Mouse (Mus musculus): ENCODE measurements around the gene Ifitm5. TPM values are rescaled to one million over a fixed set of nuclear protein-coding genes. Genes with fewer than 3 reads are reported as not detected.

Ifitm5 gene
- polyA plus RNA-seq, 1 experiment from 2014 or later = 0.82 TPM

DNA sequence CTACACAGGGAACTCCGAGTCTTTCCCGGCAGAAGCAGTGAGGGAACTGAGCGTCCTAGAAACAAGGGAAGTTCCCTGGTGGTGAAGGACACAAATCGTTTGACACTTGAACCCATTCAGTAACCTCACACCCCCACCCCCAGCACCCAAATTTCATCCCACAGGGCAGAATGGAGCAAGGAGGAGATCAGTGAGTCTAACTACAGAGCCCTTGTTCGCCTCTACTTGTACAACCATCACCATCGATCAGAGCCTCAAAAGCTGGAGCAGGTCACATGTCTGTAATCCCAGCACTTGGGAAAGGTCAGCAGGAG is 6.4 kb upstream of the Ifitm5 start:
- H3K4me1 ChIP-seq (replicated peaks; ENCODE audit: control insufficient read depth, insufficient read depth) = peaks cover under 1% of the 10 kb centered on the region; the same call in 1 of the 2 replicates
- no peaks in the 10 kb centered on the region for H3K27me3 ChIP-seq (ENCODE audit: control insufficient read depth, insufficient read depth, low read length)
- 25% methylated on average over 6 of the region's 6 CpGs for WGBS
- H3K4me2 ChIP-seq (replicated peaks; ENCODE audit: low read depth) = peak overlapping the region; percentile 61
- no peak for DNase-seq (ENCODE audit: low spot score)
- H3K4me3 ChIP-seq (ENCODE audit: low read depth, low read length) = no peak overlapping the region
- H3K27ac ChIP-seq (replicated peaks) = peak overlapping the region; percentile 93
- no peaks in the 10 kb centered on the region for H3K9me3 ChIP-seq (ENCODE audit: control insufficient read depth, low read length)
- H3K9ac ChIP-seq (ENCODE audit: low read length) = no peak overlapping the region
- ATAC-seq (ENCODE audit: low FRiP score, low TSS enrichment) = 0 out of 2 replicates have a peak, but pooled peaks have one; percentile 3
- no peaks in the 10 kb centered on the region for H3K36me3 ChIP-seq (ENCODE audit: control insufficient read depth, insufficient read depth, low read length)
- no peak for TF ChIP-seq CTCF (IDR thresholded peaks at IDR 0.05; ENCODE audit: low read depth)
- TF ChIP-seq EP300 (optimal IDR thresholded peaks at IDR 0.05) = no peak

DNA sequence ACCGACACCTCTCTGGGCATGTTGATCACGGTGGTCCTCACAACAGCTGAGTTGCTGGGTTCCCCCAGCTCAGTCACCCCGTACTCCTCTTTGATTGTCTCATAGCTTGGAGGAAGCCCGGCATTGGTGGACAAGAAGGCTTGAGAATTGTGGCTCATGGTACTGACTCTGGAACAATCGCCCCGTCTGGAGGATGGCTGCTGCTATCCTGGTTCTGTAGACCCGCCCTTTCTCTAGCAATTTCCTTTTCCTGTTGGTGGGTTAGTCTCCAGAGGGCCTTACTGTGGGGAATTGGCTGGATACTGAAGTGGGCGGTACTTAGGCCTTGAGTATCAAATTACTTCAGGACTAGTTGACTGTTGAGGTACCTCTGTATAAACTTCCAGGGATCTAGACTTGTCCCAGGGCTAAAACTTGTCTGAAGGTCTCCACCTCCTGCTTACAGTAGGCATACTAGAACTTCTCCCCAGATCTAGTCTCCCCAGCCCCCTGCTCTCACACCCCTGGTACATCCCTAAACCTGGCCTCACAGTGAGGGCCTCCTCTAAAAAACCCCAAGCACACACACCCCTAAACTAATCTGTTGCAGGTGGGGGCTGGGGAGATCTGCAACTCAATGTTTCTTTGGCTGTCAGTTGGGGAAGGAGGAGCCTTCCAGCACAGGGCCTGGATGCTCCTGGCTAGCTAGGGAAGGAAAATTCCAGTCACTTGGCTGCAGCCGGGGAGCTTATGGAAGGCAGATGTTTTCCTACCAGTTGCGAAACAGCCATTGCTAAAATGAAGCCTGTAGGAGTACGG is 5.9 kb upstream of the Ifitm5 start, which contains the start of the genes Gm45717 and Ifitm2:
TSS of gene Gm45717 (minus strand) at position 180 of the 798 bp plus-strand sequence.
TSS of gene Ifitm2 (minus strand) at position 230 of the 798 bp plus-strand sequence.
- peak; percentile 84 for DNase-seq (ENCODE audit: low spot score)

DNA sequence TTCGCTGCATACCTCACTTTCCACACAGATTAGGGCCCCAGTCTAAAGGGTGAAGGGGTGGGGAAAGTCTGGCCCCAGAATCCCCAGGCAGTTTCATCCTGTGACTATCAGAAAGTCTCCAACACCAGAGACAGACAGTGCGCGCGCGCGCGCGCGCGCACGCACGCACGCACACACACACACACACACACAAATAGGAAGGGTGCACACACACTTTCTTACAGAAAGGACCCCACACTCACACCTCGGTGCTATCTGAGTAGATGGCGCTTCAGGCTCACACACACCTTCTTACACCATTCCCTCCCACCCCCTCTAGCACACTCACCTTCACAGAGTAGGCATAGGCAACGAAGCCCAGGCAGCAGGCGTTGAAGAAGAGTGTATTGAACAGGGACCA is 5.3 kb upstream of the Ifitm5 start:
- Histone ChIP-seq H3K4me1 (replicated peaks; ENCODE audit: control insufficient read depth, insufficient read depth) (peaks cover 4% of the 10 kb centered on the region; the same call in 1 of the 2 replicates), H3K36me3 (ENCODE audit: control insufficient read depth, insufficient read depth, low read length) (0 out of 2 replicates have a peak, but pooled peaks cover 2% of the 10 kb centered on the region), H3K27me3 (ENCODE audit: control insufficient read depth, insufficient read depth, low read length) (no peaks in the 10 kb centered on the region), H3K9ac (ENCODE audit: low read length) (peak overlapping the region; percentile 71), H3K9me3 (ENCODE audit: control insufficient read depth, low read length) (no peaks in the 10 kb centered on the region), H3K4me3 (ENCODE audit: low read depth, low read length) (peak overlapping the region; percentile 54), H3K4me2 (replicated peaks; ENCODE audit: low read depth) (peak overlapping the region; percentile 61), H3K27ac (replicated peaks) (peak overlapping the region; percentile 93)
- ATAC-seq (ENCODE audit: low FRiP score, low TSS enrichment) (peak; percentile 34; the same call in 1 of the 2 replicates), DNase-seq (ENCODE audit: low spot score) (peak; percentile 50)
- TF ChIP-seq CTCF (IDR thresholded peaks at IDR 0.05; ENCODE audit: low read depth) = no peak
- TF ChIP-seq EP300 (optimal IDR thresholded peaks at IDR 0.05) = no peak
- WGBS = 13% methylated on average over 17 of the region's 17 CpGs

More for the DNA sequence above, 5.9 kb upstream of the Ifitm5 start, which contains the start of the genes Gm45717 and Ifitm2:
- 2% methylated on average over 11 of the region's 11 CpGs for WGBS
- Histone ChIP-seq H3K9me3 (ENCODE audit: control insufficient read depth, low read length) (no peaks in the 10 kb centered on the region), H3K27ac (replicated peaks) (peak within 1 kb of the TSS; percentile 93), H3K4me3 (ENCODE audit: low read depth, low read length) (peak within 1 kb of the TSS; percentile 54), H3K4me2 (replicated peaks; ENCODE audit: low read depth) (peak within 1 kb of the TSS; percentile 61), H3K27me3 (ENCODE audit: control insufficient read depth, insufficient read depth, low read length) (no peaks in the 10 kb centered on the region), H3K4me1 (replicated peaks; ENCODE audit: control insufficient read depth, insufficient read depth) (peaks cover 4% of the 10 kb centered on the region; the same call in 1 of the 2 replicates), H3K9ac (ENCODE audit: low read length) (peak within 1 kb of the TSS; percentile 71), H3K36me3 (ENCODE audit: control insufficient read depth, insufficient read depth, low read length) (no peaks in the 10 kb centered on the region)
- peak; percentile 90 for ATAC-seq (ENCODE audit: low FRiP score, low TSS enrichment)
- TF ChIP-seq CTCF (IDR thresholded peaks at IDR 0.05; ENCODE audit: low read depth) (peak; percentile 17; the same call in 1 of the 2 replicates), EP300 (optimal IDR thresholded peaks at IDR 0.05) (no peak)

DNA sequence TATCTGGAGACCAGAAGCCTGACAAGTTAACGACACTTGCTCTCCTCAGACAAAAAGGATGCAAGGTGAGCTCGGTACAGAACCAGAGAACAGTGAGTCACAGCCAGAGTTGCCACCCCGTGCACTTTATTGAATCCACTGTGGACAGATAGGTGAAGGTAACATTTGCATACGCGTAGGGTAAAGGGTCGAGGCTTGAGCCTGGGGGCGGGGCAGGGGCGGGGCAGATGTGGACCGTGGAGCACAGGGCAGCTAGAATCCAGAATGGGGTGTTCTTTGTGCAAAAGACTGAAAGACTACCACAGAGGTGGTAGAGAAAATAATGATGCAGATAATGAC is 4.6 kb upstream of the Ifitm5 start:
- 2% methylated on average over 9 of the region's 9 CpGs for WGBS
- H3K9me3 ChIP-seq (ENCODE audit: control insufficient read depth, low read length) = no peaks in the 10 kb centered on the region
- H3K27ac ChIP-seq (replicated peaks) = peak overlapping the region; percentile 93
- peak overlapping the region; percentile 61 for H3K4me2 ChIP-seq (replicated peaks; ENCODE audit: low read depth)
- peak overlapping the region; percentile 63 for H3K9ac ChIP-seq (ENCODE audit: low read length)
- H3K4me3 ChIP-seq (ENCODE audit: low read depth, low read length) = peak overlapping the region; percentile 54
- peaks cover 4% of the 10 kb centered on the region; the same call in 1 of the 2 replicates for H3K36me3 ChIP-seq (ENCODE audit: control insufficient read depth, insufficient read depth, low read length)
- no peaks in the 10 kb centered on the region for H3K27me3 ChIP-seq (ENCODE audit: control insufficient read depth, insufficient read depth, low read length)
- TF ChIP-seq EP300 (optimal IDR thresholded peaks at IDR 0.05) (no peak), CTCF (IDR thresholded peaks at IDR 0.05; ENCODE audit: low read depth) (no peak)
- ATAC-seq (ENCODE audit: low FRiP score, low TSS enrichment) = no peak
- peaks cover 4% of the 10 kb centered on the region; the same call in 1 of the 2 replicates for H3K4me1 ChIP-seq (replicated peaks; ENCODE audit: control insufficient read depth, insufficient read depth)
- DNase-seq (ENCODE audit: low spot score) = peak; percentile 67

DNA sequence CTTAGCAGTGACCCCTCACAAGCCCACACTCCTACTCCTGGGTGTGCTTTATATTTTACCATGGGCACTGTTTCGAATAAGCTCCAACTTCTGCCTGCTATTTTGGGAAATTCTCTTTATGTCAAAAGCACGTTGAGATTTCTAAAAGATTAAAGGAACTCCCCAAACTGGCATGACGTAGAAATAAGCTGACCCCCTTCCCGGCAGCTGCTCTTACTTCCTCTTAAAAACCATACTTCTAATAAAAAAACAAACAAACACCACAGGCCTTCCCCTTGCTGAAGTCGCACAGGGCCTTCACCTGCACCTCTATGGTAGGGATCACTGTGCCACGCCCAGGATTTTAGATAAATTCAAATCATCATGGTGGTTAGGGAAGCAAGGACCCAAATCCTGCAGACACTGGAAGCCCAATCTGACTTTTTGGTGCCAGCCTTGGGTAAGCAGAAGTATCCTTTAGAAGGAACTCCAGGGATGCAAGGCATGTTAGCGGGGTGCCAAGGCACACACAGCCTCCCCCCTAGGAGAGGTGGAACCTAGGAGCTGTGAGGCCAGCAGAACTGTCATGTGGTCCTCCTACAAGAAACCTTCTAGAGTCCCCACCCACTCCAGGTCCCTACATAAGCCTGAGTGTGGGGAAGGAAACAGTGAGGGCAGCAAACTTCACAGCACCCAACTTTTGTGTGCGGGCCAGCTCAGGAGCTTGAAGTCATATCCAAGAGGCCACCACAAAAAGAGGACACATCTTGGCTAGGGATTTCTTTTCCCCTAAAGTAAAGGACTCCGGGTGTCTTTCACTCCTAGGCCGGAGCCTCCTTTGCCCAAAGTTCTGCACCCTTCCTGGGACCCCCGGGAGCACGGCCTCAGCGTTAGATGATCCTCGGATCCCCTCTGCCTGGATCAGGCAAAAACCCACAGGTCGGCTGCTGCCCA is 4.0 kb upstream of the Ifitm5 start:
- peak overlapping the region; percentile 63 for H3K9ac ChIP-seq (ENCODE audit: low read length)
- no peaks in the 10 kb centered on the region for H3K27me3 ChIP-seq (ENCODE audit: control insufficient read depth, insufficient read depth, low read length)
- DNase-seq (ENCODE audit: low spot score) (no peak), ATAC-seq (ENCODE audit: low FRiP score, low TSS enrichment) (no peak)
- peaks cover 11% of the 10 kb centered on the region for H3K36me3 ChIP-seq (ENCODE audit: control insufficient read depth, insufficient read depth, low read length)
- TF ChIP-seq EP300 (optimal IDR thresholded peaks at IDR 0.05) = no peak
- no peak for TF ChIP-seq CTCF (IDR thresholded peaks at IDR 0.05; ENCODE audit: low read depth)
- WGBS = 31% methylated on average over 15 of the region's 15 CpGs
- H3K27ac ChIP-seq (replicated peaks) = peak overlapping the region; percentile 49
- peak overlapping the region; percentile 61 for H3K4me2 ChIP-seq (replicated peaks; ENCODE audit: low read depth)
- peaks cover 4% of the 10 kb centered on the region; the same call in 1 of the 2 replicates for H3K4me1 ChIP-seq (replicated peaks; ENCODE audit: control insufficient read depth, insufficient read depth)
- no peaks in the 10 kb centered on the region for H3K9me3 ChIP-seq (ENCODE audit: control insufficient read depth, low read length)
- H3K4me3 ChIP-seq (ENCODE audit: low read depth, low read length) = peak overlapping the region; percentile 54

All from stomach, postnatal 0 days (tissue).